Mouse (Mus musculus): ENCODE measurements around the gene Mcemp1. TPM values are rescaled to one million over a fixed set of nuclear protein-coding genes. Genes with fewer than 3 reads are reported as not detected.

Gene Mcemp1
- total RNA-seq (2023) = not detected in 4 replicates

DNA sequence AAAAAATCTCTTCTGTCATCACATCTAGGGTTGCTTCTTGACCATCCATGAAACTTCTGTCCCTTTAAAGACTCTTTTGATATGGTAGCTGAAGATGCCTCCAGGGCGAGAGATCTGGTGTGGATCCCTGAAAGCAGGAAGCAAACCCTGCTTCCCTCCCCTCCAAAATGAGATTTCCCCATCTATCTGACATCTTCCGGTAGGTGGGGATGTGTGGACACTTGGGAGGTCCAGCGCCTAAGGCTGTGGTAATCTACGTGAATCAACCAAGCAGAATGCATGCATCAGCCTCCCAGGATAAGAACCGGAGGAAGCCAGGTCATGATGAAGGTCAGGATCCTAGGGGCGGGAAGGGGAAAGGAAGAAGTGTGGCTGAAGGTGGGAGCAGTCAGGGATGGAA lies at the start of gene Mcemp1:
Gene Mcemp1 (plus strand): TSS at position 248 of the 400 bp plus-strand sequence.

DNA sequence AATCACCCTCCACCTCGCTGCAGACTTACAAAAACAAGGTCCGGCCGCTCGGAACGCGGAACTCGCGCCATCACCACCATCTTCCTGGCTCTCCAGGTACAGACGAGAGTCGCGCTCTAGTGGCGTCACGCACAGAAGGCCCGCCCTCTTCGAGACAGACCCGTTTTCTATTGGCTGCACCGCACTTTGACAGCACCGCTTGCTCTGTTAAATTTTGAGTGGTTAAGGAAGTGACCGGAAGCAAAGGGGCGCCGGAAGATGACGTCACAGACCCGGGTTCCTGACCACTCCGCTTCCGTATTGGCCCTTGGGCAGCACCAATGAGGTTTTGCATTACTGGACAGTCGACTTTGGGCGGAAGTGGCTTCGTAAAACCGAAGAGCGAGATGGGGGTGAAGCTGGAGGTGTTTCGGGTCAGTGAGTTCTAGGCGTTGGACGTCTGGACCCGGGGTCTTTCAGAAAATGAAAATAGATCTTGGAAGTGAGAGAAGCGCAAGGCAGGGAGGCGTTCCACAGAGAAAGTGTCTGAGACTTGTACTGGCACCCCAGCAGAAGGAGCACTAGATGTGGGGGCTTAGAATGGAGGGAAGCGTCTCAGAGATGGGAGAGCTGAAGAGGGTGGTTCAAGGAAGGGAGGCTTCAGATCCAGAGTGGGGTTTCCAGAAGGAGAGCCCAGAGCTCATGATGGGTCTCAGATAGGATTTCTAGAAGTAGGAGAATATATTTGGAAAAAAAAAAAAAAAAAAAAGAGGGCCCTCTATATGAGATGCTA lies 44.2 kb upstream of the Mcemp1 start, which contains the start of the genes Xab2 and Pet100:
Gene Xab2 (minus strand): TSS at position 118 of the 772 bp plus-strand sequence.
Gene Pet100 (plus strand): TSS at position 350 of the 772 bp plus-strand sequence.

DNA sequence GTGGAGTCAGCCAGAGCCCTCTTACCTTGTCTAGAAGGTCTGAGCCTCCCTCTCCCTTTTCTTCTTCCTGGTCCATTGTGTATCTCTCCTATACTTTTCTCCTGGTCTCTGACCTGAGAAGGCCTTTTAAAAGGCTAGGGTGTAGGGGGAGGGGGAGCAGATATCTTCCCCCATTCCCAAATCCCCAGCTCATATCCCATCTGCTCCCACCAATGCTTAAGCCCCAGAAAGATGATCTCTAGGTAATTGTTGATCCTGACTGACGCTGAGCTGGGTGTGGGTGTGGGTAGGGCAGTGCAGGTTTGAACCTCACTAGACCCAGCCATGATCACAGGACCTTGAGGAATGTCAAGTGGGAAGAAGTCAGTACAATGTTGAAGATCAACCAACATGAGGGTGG lies 40.1 kb upstream of the Mcemp1 start, which contains the start of gene Pcp2:
Gene Pcp2 (minus strand): TSS at position 101 of the 400 bp plus-strand sequence.

DNA sequence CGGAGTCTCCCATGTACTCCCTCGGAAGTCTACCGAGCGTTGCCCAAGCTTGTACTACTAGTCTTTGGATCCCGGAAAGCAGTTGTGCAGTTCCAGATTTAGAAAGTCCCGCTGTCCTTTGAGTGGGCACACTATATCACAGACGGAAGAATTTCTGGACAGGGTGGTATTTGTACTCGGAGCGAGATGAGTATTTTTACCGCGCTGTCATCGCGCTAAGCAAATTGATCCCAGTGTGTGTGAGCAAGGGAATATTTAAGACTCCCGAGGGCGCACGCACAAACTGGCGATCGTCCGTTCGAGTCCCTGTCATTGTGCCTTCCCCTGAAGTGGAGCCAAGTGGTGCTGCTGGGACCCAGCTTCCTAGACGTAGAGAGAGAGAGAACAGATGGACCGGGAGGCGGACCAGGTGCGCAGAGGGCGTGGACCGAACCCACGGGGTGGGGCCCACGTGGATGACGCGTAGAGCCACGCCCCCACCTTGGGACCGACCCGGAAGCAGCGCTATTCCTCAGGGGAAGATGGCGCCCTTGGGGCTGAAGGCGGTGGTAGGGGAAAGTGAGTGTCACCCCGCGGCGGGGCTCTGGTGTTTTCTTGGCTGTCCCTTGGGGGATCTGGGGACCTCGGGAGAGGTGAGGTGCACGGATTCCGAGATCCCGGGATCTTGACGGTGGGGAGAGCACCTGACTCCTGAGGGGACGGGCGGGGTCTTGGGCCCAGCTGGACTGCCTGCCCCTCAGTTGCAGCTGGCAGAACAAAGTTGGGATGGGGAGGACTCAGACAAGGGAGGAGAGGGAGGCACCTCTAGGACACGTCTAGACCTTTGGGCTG lies 34.7 kb upstream of the Mcemp1 start, which contains the start of gene Stxbp2:
Gene Stxbp2 (plus strand): TSS at position 309 of the 831 bp plus-strand sequence.

DNA sequence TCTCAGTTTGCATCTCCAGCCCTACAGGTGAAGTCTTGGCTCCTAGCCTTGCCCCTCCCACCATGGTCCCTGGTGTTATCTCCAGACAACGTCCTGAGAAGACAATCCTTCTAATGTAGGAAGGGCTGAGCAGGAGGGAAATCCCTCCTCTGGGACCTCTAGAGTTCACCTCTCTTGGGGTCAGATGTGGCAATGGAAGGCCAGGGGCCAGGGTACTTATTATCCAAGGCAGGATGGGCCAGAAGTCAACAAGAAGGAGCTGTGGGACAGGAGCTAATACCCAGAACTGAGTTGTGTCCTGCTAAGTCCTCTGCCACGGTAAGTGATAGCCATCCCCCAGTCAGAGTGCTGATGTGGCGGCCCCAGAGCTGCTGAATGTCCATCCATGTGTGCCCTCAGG lies 10.0 kb upstream of the Mcemp1 start, which contains the start of gene Retn:
Gene Retn (plus strand): TSS at position 245 of the 400 bp plus-strand sequence.

DNA sequence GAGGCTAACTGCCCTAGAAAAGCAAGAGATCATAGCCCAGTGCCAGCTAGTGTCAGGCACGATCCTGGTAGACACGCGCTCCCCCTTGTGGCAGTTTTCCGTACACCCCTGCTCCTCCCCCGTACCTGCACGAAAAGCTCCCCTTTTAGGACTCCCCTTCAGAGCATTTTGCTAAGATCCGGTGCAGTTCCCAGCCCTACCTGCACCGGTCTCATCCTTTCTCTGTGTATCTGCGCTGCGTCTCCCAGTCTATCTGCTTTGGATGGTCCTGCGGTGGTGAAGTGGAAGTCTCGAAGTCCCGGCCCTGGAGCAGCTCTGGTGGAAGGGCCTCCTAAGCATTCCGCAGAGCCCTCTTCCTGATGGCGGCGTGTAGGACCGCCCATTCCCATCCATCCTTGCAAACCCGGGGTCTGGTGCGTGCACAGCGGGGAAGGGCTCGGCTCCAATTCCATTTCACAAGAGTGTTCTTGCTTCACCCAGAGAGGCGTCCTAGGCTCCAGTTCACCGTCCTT lies 6.5 kb downstream of the Mcemp1 start, which contains the start of gene Fcor:
Gene Fcor (minus strand): TSS at position 383 of the 512 bp plus-strand sequence.

DNA sequence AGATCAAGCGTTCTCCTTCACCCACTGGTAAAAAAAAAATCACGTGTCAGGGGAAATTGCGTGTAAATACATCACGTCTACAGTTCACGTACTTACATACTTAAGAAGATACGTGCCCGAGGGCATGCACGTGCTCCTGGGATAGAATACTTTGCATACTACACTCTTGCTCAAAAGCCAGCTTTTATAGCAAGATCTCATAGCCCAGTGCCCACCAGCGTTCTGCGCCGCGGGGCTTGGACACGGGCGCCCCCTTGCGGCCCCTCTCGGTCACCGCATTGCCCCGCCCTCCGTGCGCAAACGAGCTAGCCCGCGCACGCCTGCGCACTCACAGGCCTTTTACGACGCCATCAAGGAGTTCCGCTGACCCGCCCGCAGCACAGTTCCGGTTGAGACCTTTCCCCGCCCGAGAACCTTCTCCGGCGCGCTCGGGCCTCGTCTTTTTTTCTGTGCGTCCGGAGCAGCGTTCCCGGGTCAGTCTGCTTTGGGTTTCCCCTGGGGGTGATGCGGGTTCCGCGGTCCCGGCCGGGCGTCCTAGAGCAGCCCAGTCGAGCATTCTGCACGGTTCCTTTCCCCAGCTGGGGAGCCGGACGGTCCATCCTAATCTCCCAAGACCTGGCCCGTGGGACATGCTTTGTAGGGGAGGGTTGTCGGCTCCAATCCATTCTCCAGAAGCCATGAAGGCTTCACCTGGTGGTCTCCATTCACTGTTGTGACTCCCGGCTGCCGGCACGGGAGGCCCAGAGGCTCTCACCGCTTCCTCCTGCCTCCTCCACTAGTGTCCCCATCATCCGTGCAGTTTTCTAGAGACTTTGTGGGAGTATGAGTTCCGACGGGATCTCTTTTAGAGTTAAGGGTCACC lies 10.8 kb downstream of the Mcemp1 start, which contains the start of gene Trappc5:
Gene Trappc5 (plus strand): TSS at position 169 of the 862 bp plus-strand sequence.

DNA sequence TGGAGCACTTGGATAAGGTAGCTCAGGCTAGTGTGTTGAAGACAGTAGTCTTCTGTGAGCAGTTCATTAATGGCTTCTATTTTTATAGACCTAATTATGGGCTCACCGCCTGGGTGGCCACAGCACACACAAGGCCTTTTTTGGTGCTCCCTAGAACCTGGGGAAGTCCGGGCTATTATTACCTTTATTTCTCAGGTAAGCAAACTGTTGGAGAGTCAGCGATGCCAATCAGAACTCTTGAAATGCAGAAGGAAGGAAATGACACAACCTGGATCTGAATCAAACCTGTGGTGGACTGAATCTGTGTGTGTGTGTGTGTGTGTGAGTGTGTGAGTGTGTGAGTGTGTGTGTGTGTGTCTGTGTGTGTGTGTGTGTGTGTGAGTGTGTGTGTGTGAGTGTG lies 28.6 kb downstream of the Mcemp1 start, which contains the start of gene Fcer2a:
Gene Fcer2a (minus strand): TSS at position 55 of the 400 bp plus-strand sequence.

Other genes with a start within 250 kb of the Mcemp1 start
- 0.85 to 2.6 TPM (median 1.6 TPM) in 4 replicates for gene Pex11g, start 198.1 kb upstream of the Mcemp1 start, total RNA-seq (2023)
- 6.5 to 8.4 TPM (median 7.2 TPM) in 4 replicates for gene Tex45, start 194.9 kb upstream of the Mcemp1 start, total RNA-seq (2023)
- gene Zfp358, start 172.6 kb upstream of the Mcemp1 start, total RNA-seq (2023) = 6.4 to 9.4 TPM (median 7.2 TPM) in 4 replicates
- 99.2 to 105 TPM (median 101 TPM) in 4 replicates for gene Mcoln1, start 165.3 kb upstream of the Mcemp1 start, total RNA-seq (2023)
- gene Pnpla6, start 150.4 kb upstream of the Mcemp1 start, total RNA-seq (2023) = 59.4 to 70.3 TPM (median 68.0 TPM) in 4 replicates
- gene C330021F23Rik, start 97.8 kb upstream of the Mcemp1 start, total RNA-seq (2023) = not detected in 4 replicates
- gene Camsap3, start 78.5 kb upstream of the Mcemp1 start, total RNA-seq (2023) = 0.30 to 0.66 TPM (median 0.60 TPM) in 3 of 4 replicates, not detected in the other
- gene Xab2, start 44.4 kb upstream of the Mcemp1 start, total RNA-seq (2023) = 89.5 to 105 TPM (median 96.8 TPM) in 4 replicates
- gene Pet100, start 44.2 kb upstream of the Mcemp1 start, total RNA-seq (2023) = 61.5 to 75.3 TPM (median 69.8 TPM) in 4 replicates
- gene Pcp2, start 40.2 kb upstream of the Mcemp1 start, total RNA-seq (2023) = not detected in 4 replicates
- 233 to 293 TPM (median 262 TPM) in 4 replicates for gene Stxbp2, start 34.8 kb upstream of the Mcemp1 start, total RNA-seq (2023)
- gene Retn, start 10.0 kb upstream of the Mcemp1 start, total RNA-seq (2023) = not detected in 4 replicates
- not detected in 4 replicates for gene Fcor, start 6.6 kb downstream of the Mcemp1 start, total RNA-seq (2023)
- 18.8 to 23.5 TPM (median 20.7 TPM) in 4 replicates for gene Trappc5, start 10.5 kb downstream of the Mcemp1 start, total RNA-seq (2023)
- gene Fcer2a, start 28.4 kb downstream of the Mcemp1 start, total RNA-seq (2023) = 616 to 739 TPM (median 694 TPM) in 4 replicates
- gene Clec4g, start 54.9 kb downstream of the Mcemp1 start, total RNA-seq (2023) = 1.3 TPM in 1 of 4 replicates, not detected in the others
- 0.81 to 1.4 TPM (median 1.2 TPM) in 4 replicates for gene Cd209a, start 83.2 kb downstream of the Mcemp1 start, total RNA-seq (2023)
- not detected in 4 replicates for gene Cd209e, start 188.6 kb downstream of the Mcemp1 start, total RNA-seq (2023)
- not detected in 4 replicates for gene Cd209d, start 212.8 kb downstream of the Mcemp1 start, total RNA-seq (2023)